Mouse (Mus musculus) limb, embryonic 14.5 days (tissue): ENCODE measurements around the gene Cyb5d2. TPM values are rescaled to one million over a fixed set of nuclear protein-coding genes. Genes with fewer than 3 reads are reported as not detected.

Source experiments
- ATAC-seq: fragments of 200-750 bp; cut with Nextera tagmentation; 2 replicates; pipeline ENCODE4 v1.8.0; 2017; ENCODE audit warnings: low read depth, moderate number of reproducible peaks, moderate TSS enrichment; ENCODE audit not compliant: low FRiP score
- DNase-seq: peaks from one replicate; pipeline ENCODE4 v3.0.0-alpha.2; 2015; ENCODE audit warnings: low spot score
- H3K27ac ChIP-seq: fragments of 300-500 bp; sonication (generic); replicated peaks from 2 replicates; pipeline ENCODE4 v1.5.1; 2014; ENCODE audit warnings: low read depth, mild to moderate bottlenecking, low read length, moderate library complexity, mixed read lengths
- H3K27me3 ChIP-seq: fragments of 300-500 bp; sonication (generic); 2 replicates; pipeline ENCODE4 v1.6.1; 2014; ENCODE audit warnings: low read length, mixed read lengths; ENCODE audit not compliant: control insufficient read depth, insufficient read depth
- H3K36me3 ChIP-seq: fragments of 300-500 bp; sonication (generic); 2 replicates; pipeline ENCODE4 v1.6.1; 2014; ENCODE audit warnings: mild to moderate bottlenecking, low read length, moderate library complexity, mixed read lengths; ENCODE audit not compliant: control insufficient read depth, insufficient read depth
- H3K4me1 ChIP-seq: fragments of 300-500 bp; sonication (generic); 2 replicates; pipeline ENCODE4 v1.6.1; 2014; ENCODE audit warnings: antibody characterized with exemption, low read length, mixed read lengths; ENCODE audit not compliant: control insufficient read depth, insufficient read depth
- H3K4me2 ChIP-seq: fragments of 300-500 bp; sonication (generic); replicated peaks from 2 replicates; pipeline ENCODE4 v1.6.1; 2014; ENCODE audit warnings: low read depth, mild to moderate bottlenecking, low read length, moderate library complexity; ENCODE audit not compliant: severe bottlenecking
- H3K4me3 ChIP-seq: fragments of 300-500 bp; sonication (generic); replicated peaks from 2 replicates; pipeline ENCODE4 v1.5.1; 2014; ENCODE audit warnings: low read length
- H3K9ac ChIP-seq: fragments of 300-500 bp; sonication (generic); 2 replicates; pipeline ENCODE4 v1.6.1; 2014; ENCODE audit warnings: mild to moderate bottlenecking, low read depth, low read length, moderate library complexity; ENCODE audit not compliant: severe bottlenecking
- H3K9me3 ChIP-seq: fragments of 300-500 bp; sonication (generic); 2 replicates; pipeline ENCODE4 v1.6.1; 2016; ENCODE audit warnings: low read length; ENCODE audit not compliant: control insufficient read depth
- POLR2A ChIP-seq: fragments of 200-500 bp; IDR thresholded peaks from 2 replicates; pipeline ENCODE4 v1.8.0; 2012; ENCODE audit warnings: inconsistent platforms, mild to moderate bottlenecking, moderate library complexity, borderline replicate concordance; ENCODE audit not compliant: insufficient read depth, insufficient read length; ENCODE audit errors: extremely low read depth
- WGBS: fragments of 180-500 bp; shearing (Covaris S2); extraction: QIAGEN DNeasy Blood & Tissue Kit; methylation state at CpG from one replicate; pipeline ENCODE4 v1.1.7; 2014; 5-methylcytosine and 5-hydroxymethylcytosine counted together
- polyA plus RNA-seq, 2 experiments: library from polyadenylated mRNA; depleted of rRNA in 1 of 2; stranded (reverse) in 1 of 2; unstranded in 1 of 2; fragments of >200 nt; fragmentation: Nextera tagmentation in 1 of 2; extraction: Ambion mirVana in 1 of 2; gene quantifications; 2 replicates each; pipeline versions ENCODE4 v1.2.1 to v1.2.3; 2012 to 2014

The Cyb5d2 gene
- polyA plus RNA-seq, 2 experiments = 4.5 to 5.0 TPM

GRCm38 (mm10) chr11:72796773-72797338 is 914 bp upstream of the Cyb5d2 start:
- Histone ChIP-seq H3K9ac (peak overlapping the region; percentile 86), H3K9me3 (no peaks in the 10 kb centered on the region), H3K27me3 (no peaks in the 10 kb centered on the region), H3K27ac (no peak overlapping the region), H3K4me2 (peak overlapping the region; percentile 91), H3K4me3 (peak overlapping the region; percentile 94), H3K4me1 (no peaks in the 10 kb centered on the region; the same call in 1 of the 2 replicates), H3K36me3 (0 out of 2 replicates have a peak, but pooled peaks cover 4% of the 10 kb centered on the region)
- ATAC-seq = no peak
- WGBS = 16% methylated on average over 10 of the region's 10 CpGs
- TF ChIP-seq POLR2A = no peak
- no peak for DNase-seq

- DNase-seq = no peak
Observed at GRCm38 (mm10) chr11:72796296-72796687, 350 bp upstream of the Cyb5d2 start.

GRCm38 (mm10) chr11:72795149-72795454 is 840 bp downstream of the Cyb5d2 start:
- Histone ChIP-seq H3K4me3 (peak overlapping the region; percentile 94), H3K27ac (peak overlapping the region; percentile 76), H3K9ac (peak overlapping the region; percentile 86), H3K9me3 (no peaks in the 10 kb centered on the region), H3K4me1 (no peaks in the 10 kb centered on the region; the same call in 1 of the 2 replicates), H3K4me2 (peak overlapping the region; percentile 91), H3K27me3 (no peaks in the 10 kb centered on the region), H3K36me3 (0 out of 2 replicates have a peak, but pooled peaks cover 4% of the 10 kb centered on the region)
- DNase-seq (no peak), ATAC-seq (peak; percentile 35; the same call in 1 of the 2 replicates)
- no peak for TF ChIP-seq POLR2A
- 19% methylated on average over 14 of the region's 14 CpGs for WGBS

More at GRCm38 (mm10) chr11:72796296-72796687, 350 bp upstream of the Cyb5d2 start:
- Histone ChIP-seq H3K9me3 (no peaks in the 10 kb centered on the region), H3K9ac (peak overlapping the region; percentile 86), H3K27ac (no peak overlapping the region), H3K36me3 (0 out of 2 replicates have a peak, but pooled peaks cover 4% of the 10 kb centered on the region), H3K4me3 (peak overlapping the region; percentile 94), H3K27me3 (no peaks in the 10 kb centered on the region), H3K4me1 (no peaks in the 10 kb centered on the region; the same call in 1 of the 2 replicates), H3K4me2 (peak overlapping the region; percentile 91)
- under 1% methylated on average over 42 of the region's 42 CpGs for WGBS
- peak; percentile 39 for ATAC-seq
- TF ChIP-seq POLR2A = no peak

DNA sequence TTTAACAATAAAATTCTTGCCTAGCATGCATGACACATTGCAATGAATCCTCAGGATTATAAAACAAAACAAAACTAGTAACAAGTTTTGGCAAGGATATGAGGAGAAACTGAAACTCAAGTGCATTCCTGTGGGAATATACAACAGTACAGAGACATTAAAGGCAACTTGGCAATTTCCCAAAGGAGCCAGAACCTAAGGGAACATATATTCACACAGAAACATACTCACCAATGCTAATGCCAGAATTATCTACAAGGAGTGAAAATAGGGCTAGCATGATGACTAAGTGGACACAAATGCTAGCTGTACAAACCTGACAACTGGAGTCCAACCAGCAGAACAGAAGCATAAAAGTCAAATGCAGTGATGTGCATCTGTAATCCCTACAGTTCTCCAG is 3.9 kb downstream of the Cyb5d2 start:
- no peak overlapping the region for H3K4me3 ChIP-seq
- H3K27ac ChIP-seq = no peak overlapping the region
- H3K9ac ChIP-seq = no peak overlapping the region
- ATAC-seq (no peak), DNase-seq (no peak)
- H3K9me3 ChIP-seq = no peaks in the 10 kb centered on the region
- TF ChIP-seq POLR2A = no peak
- H3K36me3 ChIP-seq = no peaks in the 10 kb centered on the region
- H3K27me3 ChIP-seq = no peaks in the 10 kb centered on the region
- no peaks in the 10 kb centered on the region; the same call in 1 of the 2 replicates for H3K4me1 ChIP-seq
- no peak overlapping the region for H3K4me2 ChIP-seq

- DNase-seq (no peak), ATAC-seq (no peak)
- Histone ChIP-seq H3K27ac (no peak overlapping the region), H3K4me2 (no peak overlapping the region), H3K9ac (no peak overlapping the region), H3K9me3 (no peaks in the 10 kb centered on the region), H3K36me3 (no peaks in the 10 kb centered on the region), H3K4me3 (no peak overlapping the region), H3K27me3 (no peaks in the 10 kb centered on the region), H3K4me1 (no peaks in the 10 kb centered on the region)
- TF ChIP-seq POLR2A = no peak
- WGBS = 76% methylated on average over 3 of the region's 3 CpGs
Observed at GRCm38 (mm10) chr11:72782503-72782902, 13.4 kb downstream of the Cyb5d2 start.
